Mouse (Mus musculus) liver, embryonic 11.5 days (tissue): ENCODE measurements around the gene Trp53i13. TPM values are rescaled to one million over a fixed set of nuclear protein-coding genes. Genes with fewer than 3 reads are reported as not detected.

Experiments used
- ATAC-seq: fragments of 200-750 bp; cut with Nextera tagmentation; replicated peaks from 2 replicates; pipeline ENCODE4 v1.8.0; 2017; ENCODE audit warnings: moderate number of reproducible peaks, mild to moderate bottlenecking, moderate TSS enrichment, moderate library complexity; ENCODE audit not compliant: low FRiP score
- DNase-seq: peaks from one replicate; pipeline ENCODE4 v3.0.0-alpha.2; 2017; ENCODE audit warnings: low spot score
- H3K27ac ChIP-seq: fragments of 300-500 bp; sonication (generic); 2 replicates; pipeline ENCODE4 v1.5.1; 2014; ENCODE audit warnings: mild to moderate bottlenecking, low read depth, low read length, control low read depth
- H3K27me3 ChIP-seq: fragments of 300-500 bp; sonication (generic); replicated peaks from 2 replicates; pipeline ENCODE4 v1.6.1; 2014; ENCODE audit warnings: low read length, mixed read lengths; ENCODE audit not compliant: control insufficient read depth, insufficient read depth
- H3K36me3 ChIP-seq: fragments of 300-500 bp; sonication (generic); 2 replicates; pipeline ENCODE4 v1.6.1; 2014; ENCODE audit warnings: mild to moderate bottlenecking, low read length, moderate library complexity, mixed read lengths; ENCODE audit not compliant: control insufficient read depth, insufficient read depth
- H3K4me1 ChIP-seq: fragments of 300-500 bp; sonication (generic); replicated peaks from 2 replicates; pipeline ENCODE4 v1.6.1; 2014; ENCODE audit warnings: low read length, mixed read lengths; ENCODE audit not compliant: control insufficient read depth, insufficient read depth
- H3K4me2 ChIP-seq: fragments of 300-500 bp; sonication (generic); 2 replicates; pipeline ENCODE4 v1.6.1; 2014; ENCODE audit warnings: mild to moderate bottlenecking, control low read depth, moderate library complexity
- H3K4me3 ChIP-seq: fragments of 300-500 bp; sonication (generic); 2 replicates; pipeline ENCODE4 v1.5.1; 2014; ENCODE audit warnings: low read depth, low read length, control low read depth
- H3K9ac ChIP-seq: fragments of 300-500 bp; sonication (generic); 2 replicates; pipeline ENCODE4 v1.6.1; 2014; ENCODE audit warnings: low read depth, low read length, control low read depth
- H3K9me3 ChIP-seq: fragments of 300-500 bp; sonication (generic); 2 replicates; pipeline ENCODE4 v1.6.1; 2016; ENCODE audit warnings: low read length, inconsistent platforms, mixed read lengths; ENCODE audit not compliant: control insufficient read depth
- WGBS: fragments of 180-500 bp; shearing (Covaris S2); extraction: QIAGEN DNeasy Blood & Tissue Kit; methylation state at CpG from one replicate; pipeline ENCODE4 v1.1.7; 2014; 5-methylcytosine and 5-hydroxymethylcytosine counted together
- polyA plus RNA-seq: library from polyadenylated mRNA; unstranded; fragments of >200 nt; fragmentation: Nextera tagmentation; extraction: Ambion mirVana; gene quantifications from 2 replicates; pipeline ENCODE4 v1.2.1, GENCODE M21; 2014

The Trp53i13 gene
- polyA plus RNA-seq, 1 experiment from 2014 or later: 17.9 TPM

DNA sequence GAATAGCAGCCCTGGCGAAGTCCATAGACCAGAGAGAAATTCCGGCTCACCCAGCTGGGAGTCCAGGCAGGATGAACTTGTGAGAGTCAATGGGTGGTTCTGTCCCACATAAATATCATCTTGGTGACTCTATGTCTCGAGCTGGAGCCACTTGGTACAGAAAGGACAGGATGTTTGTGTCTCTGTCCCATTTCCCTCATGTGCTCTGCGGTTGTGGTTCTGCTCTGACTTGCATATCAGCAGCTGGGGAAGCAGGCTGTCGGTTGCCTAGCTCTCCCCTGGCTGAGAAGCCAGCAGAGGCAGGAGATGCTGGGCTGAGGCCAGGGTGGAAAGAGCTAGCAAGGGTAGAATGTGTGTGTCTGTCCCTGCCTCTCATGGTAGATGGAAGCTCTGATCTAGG is 3.3 kb upstream of the Trp53i13 start, which contains the start of gene Gm10392:
TSS of gene Gm10392 (minus strand) at position 156 of the 400 bp plus-strand sequence.
- peaks cover 22% of the 10 kb centered on the region for H3K4me1 ChIP-seq
- WGBS: 39% methylated on average over 5 of the region's 5 CpGs

DNA sequence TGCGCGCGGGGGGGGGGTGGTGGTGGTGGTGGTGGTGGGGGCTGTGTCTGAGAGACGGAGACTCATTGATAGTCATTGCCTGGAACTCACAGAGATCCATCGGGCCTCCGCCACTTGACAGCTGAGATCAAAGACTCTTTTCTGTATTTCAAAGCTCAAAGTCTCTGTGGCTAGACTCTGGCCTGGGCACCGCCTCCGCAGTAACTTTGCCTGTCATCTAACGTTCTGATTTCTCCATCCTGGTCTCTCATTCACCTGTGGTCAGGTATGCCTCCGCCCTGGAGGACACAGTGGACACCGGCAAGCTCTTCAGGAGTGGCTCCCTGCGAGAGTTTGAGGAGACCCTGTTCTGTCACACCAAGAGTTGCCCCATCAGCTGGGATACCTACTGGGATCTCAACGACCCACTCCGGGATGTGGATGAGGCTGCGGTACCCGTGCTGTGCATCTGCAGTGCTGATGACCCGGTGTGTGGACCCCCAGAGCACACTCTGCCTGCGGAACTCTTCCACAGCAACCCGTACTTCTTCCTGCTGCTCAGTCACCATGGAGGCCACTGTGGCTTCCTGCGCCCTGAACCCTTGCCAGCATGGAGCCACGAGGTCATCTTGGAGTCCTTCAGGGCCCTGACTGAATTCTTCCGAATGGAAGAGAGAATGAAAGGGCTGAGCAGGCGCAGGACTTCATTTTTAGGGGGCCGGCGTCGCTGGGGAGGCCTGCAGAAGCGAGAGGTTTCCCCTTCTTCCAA is 2.4 kb upstream of the Trp53i13 start:
- Histone ChIP-seq H3K9ac (no peak overlapping the region), H3K4me2 (no peak overlapping the region), H3K9me3 (no peaks in the 10 kb centered on the region), H3K36me3 (no peaks in the 10 kb centered on the region), H3K27me3 (peaks cover 24% of the 10 kb centered on the region), H3K27ac (no peak overlapping the region), H3K4me1 (peaks cover 27% of the 10 kb centered on the region), H3K4me3 (no peak overlapping the region)
- 73% methylated on average over 27 of the region's 27 CpGs for WGBS
- ATAC-seq: no peak
- no peak for DNase-seq

More for the DNA sequence above, 3.3 kb upstream of the Trp53i13 start, which contains the start of gene Gm10392:
- no peak for DNase-seq
- Histone ChIP-seq H3K4me3 (no peak within 1 kb of the TSS), H3K36me3 (no peaks in the 10 kb centered on the region), H3K9me3 (no peaks in the 10 kb centered on the region), H3K4me2 (no peak within 1 kb of the TSS), H3K9ac (no peak within 1 kb of the TSS), H3K27me3 (peaks cover 24% of the 10 kb centered on the region), H3K27ac (peak within 1 kb of the TSS; percentile 11; the same call in 1 of the 2 replicates)
- no peak for ATAC-seq

DNA sequence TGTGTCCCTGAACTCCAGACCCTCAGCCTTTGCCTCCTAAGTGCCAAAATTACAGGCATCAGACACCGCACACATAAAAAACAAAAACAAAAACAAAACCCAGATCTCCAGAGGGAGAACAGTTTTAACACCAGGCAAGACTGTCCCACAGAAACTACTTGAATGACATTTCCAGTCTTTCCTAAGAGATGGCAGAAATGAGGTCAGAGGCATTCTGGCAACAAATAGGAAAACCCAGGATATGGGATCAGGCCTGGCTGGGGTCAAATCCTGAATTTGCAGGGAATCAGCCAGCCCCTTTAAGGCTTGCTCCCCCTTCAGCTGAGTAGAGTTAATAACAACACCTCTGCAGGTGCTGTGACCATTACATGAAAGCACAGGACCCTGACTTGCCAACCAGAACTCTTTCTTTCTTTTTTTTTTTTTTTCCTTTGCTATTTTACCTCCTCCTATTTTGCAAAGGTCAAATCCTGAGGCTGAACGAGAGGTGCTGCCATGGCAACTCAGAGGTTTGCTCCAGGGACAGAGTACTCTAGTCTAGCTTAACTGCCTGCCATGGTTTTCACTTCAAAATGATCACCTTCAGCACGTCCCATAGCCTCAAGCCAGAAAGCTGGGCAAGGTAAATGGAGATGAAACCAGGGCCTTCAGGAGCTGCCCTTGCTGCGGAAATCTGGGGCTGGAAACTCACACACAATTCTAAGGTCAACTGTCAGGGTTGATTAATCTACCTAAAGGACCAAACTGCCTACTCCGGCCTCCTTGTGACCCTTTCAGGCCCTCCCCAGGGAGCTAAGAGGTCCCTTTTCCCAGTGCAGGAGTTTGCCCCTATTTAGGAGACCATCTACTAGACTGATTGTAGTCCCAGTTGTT is 1.0 kb upstream of the Trp53i13 start:
- DNase-seq: no peak

GRCm38 (mm10) chr11:77514832-77515636 is 746 bp downstream of the Trp53i13 start, which contains the start of gene Abhd15:
Gene Abhd15, plus strand, starts transcription at chr11:77515121.
- ATAC-seq (peak; percentile 42), DNase-seq (peak; percentile 84)
- Histone ChIP-seq H3K4me3 (peak within 1 kb of the TSS; percentile 57), H3K36me3 (no peaks in the 10 kb centered on the region), H3K9ac (peak within 1 kb of the TSS; percentile 74), H3K27ac (peak within 1 kb of the TSS; percentile 44), H3K27me3 (peaks cover 24% of the 10 kb centered on the region), H3K9me3 (no peaks in the 10 kb centered on the region), H3K4me2 (peak within 1 kb of the TSS; percentile 99), H3K4me1 (peaks cover 32% of the 10 kb centered on the region)
- under 1% methylated on average over 72 of the region's 72 CpGs for WGBS

More for the DNA sequence above, 1.0 kb upstream of the Trp53i13 start:
- Histone ChIP-seq H3K4me3 (no peak overlapping the region), H3K27ac (no peak overlapping the region), H3K9me3 (no peaks in the 10 kb centered on the region), H3K36me3 (no peaks in the 10 kb centered on the region), H3K4me1 (peaks cover 32% of the 10 kb centered on the region), H3K9ac (no peak overlapping the region), H3K27me3 (peaks cover 24% of the 10 kb centered on the region), H3K4me2 (peak overlapping the region; percentile 29)
- no peak for ATAC-seq
- WGBS: 68% methylated on average over 5 of the region's 5 CpGs

- peak overlapping the region; percentile 74 for H3K9ac ChIP-seq
- ATAC-seq (peak; percentile 55), DNase-seq (peak; percentile 76)
- H3K36me3 ChIP-seq: no peaks in the 10 kb centered on the region
- 4% methylated on average over 19 of the region's 19 CpGs for WGBS
- H3K4me3 ChIP-seq: peak overlapping the region; percentile 57
- peak overlapping the region; percentile 44 for H3K27ac ChIP-seq
- H3K9me3 ChIP-seq: no peaks in the 10 kb centered on the region
- peaks cover 32% of the 10 kb centered on the region for H3K4me1 ChIP-seq
- peaks cover 24% of the 10 kb centered on the region for H3K27me3 ChIP-seq
- peak overlapping the region; percentile 99 for H3K4me2 ChIP-seq
Observed at GRCm38 (mm10) chr11:77514281-77514831, 1.4 kb downstream of the Trp53i13 start.

GRCm38 (mm10) chr11:77513811-77514170 is 2.0 kb downstream of the Trp53i13 start:
- Histone ChIP-seq H3K27ac (peak overlapping the region; percentile 48; the same call in 1 of the 2 replicates), H3K36me3 (no peaks in the 10 kb centered on the region), H3K4me2 (peak overlapping the region; percentile 99), H3K9me3 (no peaks in the 10 kb centered on the region), H3K4me3 (peak overlapping the region; percentile 57), H3K9ac (peak overlapping the region; percentile 74), H3K27me3 (peaks cover 24% of the 10 kb centered on the region), H3K4me1 (peaks cover 32% of the 10 kb centered on the region)
- WGBS: 8% methylated on average over 10 of the region's 10 CpGs
- DNase-seq (no peak), ATAC-seq (no peak)

GRCm38 (mm10) chr11:77512891-77513810 is 2.6 kb downstream of the Trp53i13 start:
- Histone ChIP-seq H3K9me3 (no peaks in the 10 kb centered on the region), H3K27ac (peak overlapping the region; percentile 60; the same call in 1 of the 2 replicates), H3K9ac (peak overlapping the region; percentile 74), H3K36me3 (no peaks in the 10 kb centered on the region), H3K27me3 (peaks cover 24% of the 10 kb centered on the region), H3K4me2 (peak overlapping the region; percentile 99), H3K4me3 (peak overlapping the region; percentile 57), H3K4me1 (peaks cover 37% of the 10 kb centered on the region)
- WGBS: under 1% methylated on average over 76 of the region's 84 CpGs
- DNase-seq (peak; percentile 96), ATAC-seq (peak; percentile 78)
